Comparison of ENCODE assay signal across 8 mouse cellular contexts in genomic region chr5:135183131-135183861, GRCm38 (mm10). TPM values are rescaled to one million over a fixed set of nuclear protein-coding genes. Genes with fewer than 3 reads are reported as not detected.
A peak's percentile ranks its signal among the peaks of the same experiment; 100 is the strongest.
DNase-seq lines count a peak whose midpoint lies in the region; ATAC-seq and TF ChIP-seq lines count a peak whose summit lies in the region.

No protein-coding gene starts in this region.

- H3K4me3 ChIP-seq in lung, embryonic 14.5 days (ENCODE audit: low read depth, low read length): no peak overlapping the region
- no peak overlapping the region for H3K4me3 ChIP-seq in intestine, embryonic 16.5 days (ENCODE audit: low read length)

- H3K9ac ChIP-seq in lung, embryonic 14.5 days: no peak overlapping the region
- H3K9ac ChIP-seq in intestine, embryonic 16.5 days (ENCODE audit: low read depth, low read length): peak overlapping the region; percentile 14; the same call in 1 of the 2 replicates

- no peaks in the 10 kb centered on the region for H3K27me3 ChIP-seq in lung, embryonic 14.5 days (ENCODE audit: insufficient read depth, low read length)
- H3K27me3 ChIP-seq in intestine, embryonic 16.5 days (replicated peaks; ENCODE audit: control insufficient read depth, insufficient read depth, low read length): no peaks in the 10 kb centered on the region

- no peaks in the 10 kb centered on the region for H3K4me1 ChIP-seq in lung, embryonic 14.5 days (ENCODE audit: insufficient read depth)
- H3K4me1 ChIP-seq in intestine, embryonic 16.5 days (ENCODE audit: control insufficient read depth, insufficient read depth, low read length): peaks cover 6% of the 10 kb centered on the region; the same call in 1 of the 2 replicates

- DNase-seq in cerebellum, adult 11-12 months: peak; percentile 58
- no peak for DNase-seq in lung, embryonic 14.5 days
- no peak for DNase-seq in lung, adult 18-20 months
- peak; percentile 46 for DNase-seq in lung, postnatal 36 days
- DNase-seq in adrenal gland, postnatal 4 days (ENCODE audit: low spot score in 2 of 2): no peak
- DNase-seq in thymus, postnatal 36 days: no peak

- 39% methylated on average over 8 of the region's 8 CpGs for WGBS in lung, embryonic 14.5 days
- 42% methylated on average over 8 of the region's 8 CpGs for WGBS in intestine, embryonic 16.5 days

- no peak for ATAC-seq in cerebellum, adult (ENCODE audit: insufficient number of reproducible peaks, low FRiP score, low TSS enrichment)
- ATAC-seq in lung, embryonic 14.5 days (ENCODE audit: insufficient read depth): no peak
- ATAC-seq in intestine, embryonic 16.5 days: no peak

- no peak for TF ChIP-seq CTCF in lung, embryonic 14.5 days (IDR thresholded peaks at IDR 0.05; ENCODE audit: low read depth)

- peak overlapping the region; percentile 36; the same call in 1 of the 2 replicates for H3K27ac ChIP-seq in lung, embryonic 14.5 days (ENCODE audit: low read depth)
- H3K27ac ChIP-seq in intestine, embryonic 16.5 days (ENCODE audit: low read length): peak overlapping the region; percentile 81

- no peaks in the 10 kb centered on the region for H3K9me3 ChIP-seq in lung, embryonic 14.5 days (ENCODE audit: low read depth, low read length)
- H3K9me3 ChIP-seq in intestine, embryonic 16.5 days (ENCODE audit: control insufficient read depth, low read length): no peaks in the 10 kb centered on the region

- H3K36me3 ChIP-seq in lung, embryonic 14.5 days (ENCODE audit: insufficient read depth): peaks cover 47% of the 10 kb centered on the region
- H3K36me3 ChIP-seq in intestine, embryonic 16.5 days (ENCODE audit: control insufficient read depth, insufficient read depth, low read length): peaks cover 19% of the 10 kb centered on the region

- no peak overlapping the region for H3K4me2 ChIP-seq in lung, embryonic 14.5 days
- H3K4me2 ChIP-seq in intestine, embryonic 16.5 days (ENCODE audit: low read depth, low read length): no peak overlapping the region

RNA-seq across cellular contexts. Expression of gene Baz1b, which starts 3.8 kb away (rescaled TPM):
- 68.9 and 70.9 TPM in 2 replicates for polyA plus RNA-seq in lung, embryonic 14.5 days (2014; fragmentation: Nextera tagmentation; extraction: Ambion mirVana)
- polyA plus RNA-seq in intestine, embryonic 16.5 days (2015; fragmentation: Nextera tagmentation; extraction: Ambion mirVana): 19.0 and 20.9 TPM in 2 replicates
- total RNA-seq in adrenal gland, postnatal 4 days (2021): 10 to 100 TPM; 67.4 to 76.4 TPM

RNA-seq across cellular contexts. Expression of gene Bcl7b, which starts 15.2 kb away (rescaled TPM):
- 50.2 and 52.0 TPM in 2 replicates for polyA plus RNA-seq in lung, embryonic 14.5 days (2014; fragmentation: Nextera tagmentation; extraction: Ambion mirVana)
- 53.7 and 54.7 TPM in 2 replicates for polyA plus RNA-seq in intestine, embryonic 16.5 days (2015; fragmentation: Nextera tagmentation; extraction: Ambion mirVana)
- total RNA-seq in adrenal gland, postnatal 4 days (2021): 10 to 100 TPM; 44.6 to 52.1 TPM

RNA-seq across cellular contexts. Expression of gene Tbl2, which starts 33.8 kb away (rescaled TPM):
- polyA plus RNA-seq in lung, embryonic 14.5 days (2014; fragmentation: Nextera tagmentation; extraction: Ambion mirVana): 22.5 and 25.8 TPM in 2 replicates
- 26.1 and 27.4 TPM in 2 replicates for polyA plus RNA-seq in intestine, embryonic 16.5 days (2015; fragmentation: Nextera tagmentation; extraction: Ambion mirVana)
- 10 to 100 TPM; 22.3 to 26.7 TPM for total RNA-seq in adrenal gland, postnatal 4 days (2021)

Comparison
In these comparisons a context has a peak if more than half of its experiments do, and no peak if none do; other contexts are left out.
1. DNase-seq: peak in cerebellum, adult 11-12 months (single experiment) and lung, postnatal 36 days (single experiment); none in lung, embryonic 14.5 days (single experiment), lung, adult 18-20 months (0 of 2), adrenal gland, postnatal 4 days (0 of 2) and thymus, postnatal 36 days (0 of 2).